Mouse (Mus musculus) left cerebral cortex, adult 11 months (tissue): ENCODE results near the gene Usp3.

Experiments
- DNase-seq: peaks from one replicate; pipeline ENCODE4 v3.0.0; 2022; ENCODE audit warnings: low spot score

Gene Usp3

GRCm38 (mm10) chr9:66603907-66604306 lies 11.0 kb upstream of the Usp3 start:
- DNase-seq: no peak

GRCm38 (mm10) chr9:66601006-66601405 lies 8.1 kb upstream of the Usp3 start:
- DNase-seq: no peak

- DNase-seq: no peak
Observed at GRCm38 (mm10) chr9:66600551-66600950, 7.6 kb upstream of the Usp3 start.

- no peak for DNase-seq
Observed at GRCm38 (mm10) chr9:66599577-66599976, 6.6 kb upstream of the Usp3 start.

- DNase-seq: no peak
Observed at GRCm38 (mm10) chr9:66598636-66599035, 5.7 kb upstream of the Usp3 start.

- DNase-seq: peak; percentile 36
Observed at GRCm38 (mm10) chr9:66597480-66598215, 4.7 kb upstream of the Usp3 start.

GRCm38 (mm10) chr9:66597076-66597475 lies 4.1 kb upstream of the Usp3 start:
- no peak for DNase-seq

- DNase-seq: no peak
Observed at GRCm38 (mm10) chr9:66595722-66596675, 3.1 kb upstream of the Usp3 start.

- DNase-seq: no peak
Observed at GRCm38 (mm10) chr9:66594061-66594460, 1.1 kb upstream of the Usp3 start.

GRCm38 (mm10) chr9:66593613-66593969 lies 649 bp upstream of the Usp3 start:
- no peak for DNase-seq

GRCm38 (mm10) chr9:66591851-66592645 lies 894 bp downstream of the Usp3 start:
- DNase-seq: no peak

- no peak for DNase-seq
Observed at GRCm38 (mm10) chr9:66590051-66590450, 2.9 kb downstream of the Usp3 start.

- no peak for DNase-seq
Observed at GRCm38 (mm10) chr9:66587016-66587415, 5.9 kb downstream of the Usp3 start.

- no peak for DNase-seq
Observed at GRCm38 (mm10) chr9:66586533-66586932, 6.4 kb downstream of the Usp3 start.

- no peak for DNase-seq
Observed at GRCm38 (mm10) chr9:66585191-66585590, 7.8 kb downstream of the Usp3 start.

GRCm38 (mm10) chr9:66584176-66584575 lies 8.8 kb downstream of the Usp3 start:
- no peak for DNase-seq

- no peak for DNase-seq
Observed at GRCm38 (mm10) chr9:66583244-66583643, 9.7 kb downstream of the Usp3 start.

- DNase-seq: no peak
Observed at GRCm38 (mm10) chr9:66581694-66582093, 11.2 kb downstream of the Usp3 start.

- no peak for DNase-seq
Observed at GRCm38 (mm10) chr9:66580722-66581121, 12.2 kb downstream of the Usp3 start.

GRCm38 (mm10) chr9:66575878-66576238 lies 17.1 kb downstream of the Usp3 start:
- no peak for DNase-seq

GRCm38 (mm10) chr9:66575041-66575877 lies 17.7 kb downstream of the Usp3 start:
- DNase-seq: no peak
